Mouse (Mus musculus) G1E (cell line): ENCODE data around the gene Vangl1. TPM values are rescaled to one million over a fixed set of nuclear protein-coding genes. Genes with fewer than 3 reads are reported as not detected.

Experiments used
- ATAC-seq: 2 replicates; pipeline ENCODE4 v1.8.0; 2016; ENCODE audit warnings: mild to moderate bottlenecking; ENCODE audit not compliant: insufficient number of reproducible peaks, poor library complexity, low FRiP score, severe bottlenecking; ENCODE audit errors: extremely low read depth
- DNase-seq: peaks from one replicate; pipeline ENCODE4 v3.0.0; 2012; ENCODE audit warnings: low spot score
- H3K27me3 ChIP-seq: 2 replicates; pipeline ENCODE4 v1.6.1; 2012; ENCODE audit warnings: mild to moderate bottlenecking, low read length, inconsistent platforms; ENCODE audit not compliant: insufficient read depth
- H3K36me3 ChIP-seq: replicated peaks from 2 replicates; pipeline ENCODE3; 2012; ENCODE audit warnings: mild to moderate bottlenecking, inconsistent platforms
- H3K4me1 ChIP-seq: 2 replicates; pipeline ENCODE4 v1.6.1; 2012; ENCODE audit warnings: low read depth, low read length, inconsistent platforms, mixed read lengths; ENCODE audit not compliant: insufficient read depth
- H3K4me3 ChIP-seq: 2 replicates; pipeline ENCODE4 v1.5.1; 2012; ENCODE audit warnings: low read depth, mild to moderate bottlenecking, inconsistent platforms, low read length, moderate library complexity, mixed read lengths
- H3K9me3 ChIP-seq: replicated peaks from 2 replicates; pipeline ENCODE4 v1.6.1; 2012; ENCODE audit warnings: inconsistent platforms
- CTCF ChIP-seq: IDR thresholded peaks from 2 replicates; pipeline ENCODE4 v1.5.1; 2012; ENCODE audit warnings: low read depth, low read length, inconsistent platforms, mixed read lengths
- GATA1 ChIP-seq: IDR thresholded peaks from 2 replicates; pipeline ENCODE4 v1.6.1; 2012; ENCODE audit warnings: borderline replicate concordance, low read length, inconsistent platforms, mixed read lengths
- GATA2 ChIP-seq: IDR thresholded peaks from 2 replicates; pipeline ENCODE4 v1.6.1; 2012; ENCODE audit warnings: low read depth, low read length, inconsistent platforms, borderline replicate concordance
- POLR2AphosphoS5 ChIP-seq: IDR thresholded peaks from 2 replicates; pipeline ENCODE4 v1.6.1; 2012; ENCODE audit warnings: low read depth, low read length, inconsistent platforms; ENCODE audit not compliant: insufficient replicate concordance
- TAL1 ChIP-seq: conservative IDR thresholded peaks from 2 replicates; pipeline ENCODE4 v1.6.1; 2012; ENCODE audit warnings: low read depth, low read length, inconsistent platforms, mixed read lengths
- polyA plus RNA-seq: library from polyadenylated mRNA; stranded (reverse); fragments of >175 nt; gene quantifications from 2 replicates; pipeline ENCODE4 v1.2.3, GENCODE M21; 2012
- total RNA-seq, 2 experiments: library from RNA; stranded (forward) in 1 of 2; stranded (reverse) in 1 of 2; fragments of 200-1000 nt in 1 of 2; fragments of >200 nt in 1 of 2; fragmentation: Nextera tagmentation in 1 of 2; gene quantifications; 2 replicates each; pipeline ENCODE4 v1.2.3; 2014 to 2017

Vangl1 gene
- total and polyA plus RNA-seq, 3 experiments, result 22.7 to 56.6 (median 25.6) TPM

GRCm38 (mm10) chr3:102137158-102137557 is 67.3 kb downstream of the Vangl1 start:
- DNase-seq, result no peak
- Histone ChIP-seq H3K4me1 (no peaks in the 10 kb centered on the region), H3K27me3 (peaks cover 35% of the 10 kb centered on the region), H3K9me3 (no peaks in the 10 kb centered on the region), H3K36me3 (no peaks in the 10 kb centered on the region), H3K4me3 (no peak overlapping the region)
- TF ChIP-seq POLR2AphosphoS5 (no peak), CTCF (no peak), TAL1 (no peak), GATA1 (no peak), GATA2 (no peak)
- no peak for ATAC-seq

- H3K4me3 ChIP-seq, result no peak overlapping the region
- peaks cover 35% of the 10 kb centered on the region for H3K27me3 ChIP-seq
- H3K9me3 ChIP-seq, result no peaks in the 10 kb centered on the region
- no peak for ATAC-seq
- no peak for DNase-seq
- TF ChIP-seq POLR2AphosphoS5, result no peak
- TF ChIP-seq CTCF, result no peak
- no peak for TF ChIP-seq GATA2
- no peak for TF ChIP-seq TAL1
- TF ChIP-seq GATA1, result no peak
- no peaks in the 10 kb centered on the region for H3K36me3 ChIP-seq
- H3K4me1 ChIP-seq, result no peaks in the 10 kb centered on the region
Measured at GRCm38 (mm10) chr3:102135389-102136113, 68.9 kb downstream of the Vangl1 start.

GRCm38 (mm10) chr3:102131627-102132324 is 72.7 kb downstream of the Vangl1 start:
- Histone ChIP-seq H3K27me3 (peaks cover 14% of the 10 kb centered on the region), H3K36me3 (no peaks in the 10 kb centered on the region), H3K9me3 (no peaks in the 10 kb centered on the region), H3K4me3 (no peak overlapping the region), H3K4me1 (no peaks in the 10 kb centered on the region)
- TF ChIP-seq POLR2AphosphoS5, result no peak
- no peak for TF ChIP-seq GATA1
- TF ChIP-seq TAL1, result no peak
- TF ChIP-seq CTCF, result no peak
- TF ChIP-seq GATA2, result no peak
- DNase-seq (no peak), ATAC-seq (no peak)

- Histone ChIP-seq H3K36me3 (no peaks in the 10 kb centered on the region), H3K27me3 (peaks cover 3% of the 10 kb centered on the region), H3K4me1 (no peaks in the 10 kb centered on the region), H3K9me3 (no peaks in the 10 kb centered on the region), H3K4me3 (no peak overlapping the region)
- TF ChIP-seq GATA1 (no peak), POLR2AphosphoS5 (no peak), TAL1 (no peak), GATA2 (no peak), CTCF (no peak)
- DNase-seq (no peak), ATAC-seq (no peak)
Measured at GRCm38 (mm10) chr3:102130478-102130877, 74.0 kb downstream of the Vangl1 start.

GRCm38 (mm10) chr3:102128242-102128641 is 76.3 kb downstream of the Vangl1 start:
- DNase-seq (no peak), ATAC-seq (no peak)
- Histone ChIP-seq H3K9me3 (no peaks in the 10 kb centered on the region), H3K27me3 (peaks cover 3% of the 10 kb centered on the region), H3K4me1 (no peaks in the 10 kb centered on the region), H3K36me3 (no peaks in the 10 kb centered on the region), H3K4me3 (no peak overlapping the region)
- TF ChIP-seq GATA2 (no peak), TAL1 (no peak), GATA1 (no peak), POLR2AphosphoS5 (no peak), CTCF (no peak)

GRCm38 (mm10) chr3:102127114-102127513 is 77.4 kb downstream of the Vangl1 start:
- no peak for DNase-seq
- Histone ChIP-seq H3K4me3 (no peak overlapping the region), H3K36me3 (no peaks in the 10 kb centered on the region), H3K27me3 (peaks cover 3% of the 10 kb centered on the region), H3K4me1 (no peaks in the 10 kb centered on the region), H3K9me3 (no peaks in the 10 kb centered on the region)
- ATAC-seq, result no peak
- TF ChIP-seq POLR2AphosphoS5, result no peak
- TF ChIP-seq TAL1, result no peak
- TF ChIP-seq CTCF, result no peak
- no peak for TF ChIP-seq GATA1
- no peak for TF ChIP-seq GATA2
